Mouse (Mus musculus) brain, adult 2 months (tissue): Measurements from ENCODE around the gene Stra6.

Source experiments
- DNase-seq: peaks from one replicate; pipeline ENCODE4 v3.0.0; 2011; ENCODE audit warnings: low read depth, low spot score

Stra6 gene

GRCm38 (mm10) chr9:58063531-58063930, at the start of gene Stra6:
Gene Stra6, plus strand, starts transcription at chr9:58063788.
- no peak for DNase-seq

GRCm38 (mm10) chr9:58014393-58015160, 49.0 kb upstream of the Stra6 start:
- no peak for DNase-seq

GRCm38 (mm10) chr9:58015856-58016255, 47.7 kb upstream of the Stra6 start:
- no peak for DNase-seq

GRCm38 (mm10) chr9:58016962-58017361, 46.6 kb upstream of the Stra6 start:
- no peak for DNase-seq

GRCm38 (mm10) chr9:58018385-58018784, 45.2 kb upstream of the Stra6 start:
- no peak for DNase-seq

GRCm38 (mm10) chr9:58025995-58026394, 37.6 kb upstream of the Stra6 start:
- DNase-seq = no peak

- DNase-seq = peak; percentile 54
Observed at GRCm38 (mm10) chr9:58027426-58028180, 36.0 kb upstream of the Stra6 start.

- no peak for DNase-seq
Observed at GRCm38 (mm10) chr9:58028841-58029240, 34.7 kb upstream of the Stra6 start.

- DNase-seq = no peak
Observed at GRCm38 (mm10) chr9:58029635-58030034, 34.0 kb upstream of the Stra6 start.

GRCm38 (mm10) chr9:58031895-58032294, 31.7 kb upstream of the Stra6 start:
- DNase-seq = no peak

GRCm38 (mm10) chr9:58035519-58035918, 28.1 kb upstream of the Stra6 start:
- DNase-seq = peak; percentile 85

- DNase-seq = peak; percentile 57
Observed at GRCm38 (mm10) chr9:58035951-58036698, 27.5 kb upstream of the Stra6 start.

- no peak for DNase-seq
Observed at GRCm38 (mm10) chr9:58036961-58037360, 26.6 kb upstream of the Stra6 start.

GRCm38 (mm10) chr9:58038500-58039168, 25.0 kb upstream of the Stra6 start:
- DNase-seq = peak; percentile 83

- DNase-seq = no peak
Observed at GRCm38 (mm10) chr9:58040977-58041376, 22.6 kb upstream of the Stra6 start.

GRCm38 (mm10) chr9:58042391-58042790, 21.2 kb upstream of the Stra6 start:
- DNase-seq = no peak

GRCm38 (mm10) chr9:58043496-58044017, 20.0 kb upstream of the Stra6 start:
- no peak for DNase-seq

- DNase-seq = no peak
Observed at GRCm38 (mm10) chr9:58044828-58045227, 18.8 kb upstream of the Stra6 start.

GRCm38 (mm10) chr9:58045646-58046045, 17.9 kb upstream of the Stra6 start:
- DNase-seq = no peak

GRCm38 (mm10) chr9:58047061-58047460, 16.5 kb upstream of the Stra6 start:
- DNase-seq = no peak

GRCm38 (mm10) chr9:58048621-58049020, 15.0 kb upstream of the Stra6 start:
- no peak for DNase-seq
